Mouse (Mus musculus) thymus, postnatal 10 days (tissue): ENCODE data around the gene Gemin2.
"Not testable (repeated sequence)": the region's sequence is repeated elsewhere in the genome, so short reads cannot be mapped to it uniquely, and the experiment has no call there.

Experiments
- DNase-seq, 2 experiments: peaks; one replicate each; pipeline ENCODE4 v3.0.0; 2021; ENCODE audit warnings: low spot score in 2 of 2

The Gemin2 gene

DNA sequence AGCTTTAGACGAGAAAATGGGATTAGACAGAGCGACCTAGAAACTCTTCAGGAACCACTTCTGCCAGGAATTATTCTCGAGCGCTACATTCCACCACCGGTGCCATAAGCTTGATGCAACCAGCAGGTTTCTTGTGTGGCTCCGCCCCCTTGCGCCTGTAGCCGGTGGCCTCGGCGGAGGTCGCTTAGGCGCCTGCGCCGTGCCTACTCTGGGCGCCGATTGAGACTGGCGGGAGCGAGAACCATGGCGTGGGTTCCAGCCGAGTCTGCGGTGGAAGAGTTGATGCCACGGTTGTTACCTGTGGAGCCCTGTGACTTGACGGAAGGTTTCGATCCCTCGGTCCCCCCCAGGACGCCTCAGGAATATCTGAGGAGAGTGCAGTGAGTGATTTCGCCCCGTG lies at the start of gene Gemin2:
Gene Gemin2 (plus strand): TSS at position 160 of the 400 bp plus-strand sequence.
- DNase-seq = peak; percentile 89

DNA sequence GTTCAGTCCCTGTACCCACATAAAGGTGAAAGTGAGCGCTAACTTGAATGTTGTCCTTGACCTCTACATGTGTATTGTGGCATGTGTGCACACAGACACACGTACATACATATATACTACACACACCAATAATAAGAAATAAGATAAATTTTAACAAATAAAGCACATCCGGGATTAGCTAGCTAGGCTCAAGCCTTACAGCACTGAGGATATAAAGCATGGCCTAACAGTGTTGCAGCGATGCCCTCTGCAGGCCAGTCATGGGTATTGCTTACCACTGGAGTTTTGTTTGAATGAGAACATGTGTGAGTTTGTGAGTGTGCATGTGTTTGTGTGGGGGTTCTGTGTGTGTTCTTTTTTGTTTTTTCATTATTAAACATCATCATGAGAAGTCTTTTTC lies 48.6 kb upstream of the Gemin2 start:
- DNase-seq = peak in 1 of 2 experiments; percentile 11

GRCm38 (mm10) chr12:58976966-58977365 lies 36.2 kb upstream of the Gemin2 start:
- DNase-seq = no peak

GRCm38 (mm10) chr12:58981178-58981661 lies 32.0 kb upstream of the Gemin2 start:
- not testable (repeated sequence) for DNase-seq

- no peak for DNase-seq
These were observed 27.4 kb upstream of the Gemin2 start for GRCm38 (mm10) chr12:58985766-58986165.

DNA sequence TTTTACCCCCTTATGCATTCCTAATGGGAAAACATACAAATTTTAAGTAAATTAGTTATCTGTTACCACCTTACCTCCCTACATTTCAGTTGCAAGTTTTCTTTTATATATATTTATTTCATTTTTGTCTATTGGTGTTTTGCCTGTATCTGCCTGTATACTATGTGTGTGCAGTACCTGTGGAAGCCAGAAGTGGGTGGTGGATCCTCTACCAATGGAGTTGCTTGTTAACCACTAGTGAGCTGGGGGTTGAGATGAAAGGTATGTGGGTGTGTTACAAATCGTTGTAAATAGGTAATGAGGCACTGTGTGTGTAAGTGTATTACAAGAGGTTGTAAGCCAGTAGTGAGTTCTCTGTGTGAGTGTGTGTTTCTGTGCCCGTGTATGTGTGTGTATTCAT lies 2.7 kb upstream of the Gemin2 start:
- peak in 1 of 2 experiments; percentile 23 for DNase-seq

DNA sequence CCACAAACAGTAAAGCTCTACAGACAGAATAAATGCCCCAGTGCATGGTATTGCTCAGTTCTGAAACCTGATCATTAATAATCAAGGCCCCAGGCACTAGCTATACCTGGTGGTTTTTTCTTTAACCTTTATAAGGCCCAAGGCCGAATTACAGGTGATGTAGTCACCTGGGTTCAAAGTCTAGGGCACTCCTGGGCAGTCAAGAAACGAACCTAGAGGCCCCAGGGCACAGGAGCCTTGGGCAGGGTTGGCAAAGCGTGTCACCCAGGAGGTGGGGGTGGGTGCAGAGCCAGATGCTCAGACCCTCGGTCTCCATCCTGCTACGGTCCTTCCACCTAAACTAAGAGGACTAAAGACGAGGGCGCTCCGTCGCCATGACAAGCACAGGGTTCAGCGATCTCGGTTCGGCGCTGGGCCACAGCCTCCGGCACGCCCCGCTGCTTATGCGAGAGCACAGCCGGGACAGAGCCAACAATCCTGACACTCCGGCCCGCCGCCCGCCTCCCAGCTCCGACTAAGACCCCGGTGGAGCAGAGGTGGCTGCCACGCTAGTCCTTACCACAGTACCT lies 1.8 kb upstream of the Gemin2 start:
- no peak for DNase-seq

DNA sequence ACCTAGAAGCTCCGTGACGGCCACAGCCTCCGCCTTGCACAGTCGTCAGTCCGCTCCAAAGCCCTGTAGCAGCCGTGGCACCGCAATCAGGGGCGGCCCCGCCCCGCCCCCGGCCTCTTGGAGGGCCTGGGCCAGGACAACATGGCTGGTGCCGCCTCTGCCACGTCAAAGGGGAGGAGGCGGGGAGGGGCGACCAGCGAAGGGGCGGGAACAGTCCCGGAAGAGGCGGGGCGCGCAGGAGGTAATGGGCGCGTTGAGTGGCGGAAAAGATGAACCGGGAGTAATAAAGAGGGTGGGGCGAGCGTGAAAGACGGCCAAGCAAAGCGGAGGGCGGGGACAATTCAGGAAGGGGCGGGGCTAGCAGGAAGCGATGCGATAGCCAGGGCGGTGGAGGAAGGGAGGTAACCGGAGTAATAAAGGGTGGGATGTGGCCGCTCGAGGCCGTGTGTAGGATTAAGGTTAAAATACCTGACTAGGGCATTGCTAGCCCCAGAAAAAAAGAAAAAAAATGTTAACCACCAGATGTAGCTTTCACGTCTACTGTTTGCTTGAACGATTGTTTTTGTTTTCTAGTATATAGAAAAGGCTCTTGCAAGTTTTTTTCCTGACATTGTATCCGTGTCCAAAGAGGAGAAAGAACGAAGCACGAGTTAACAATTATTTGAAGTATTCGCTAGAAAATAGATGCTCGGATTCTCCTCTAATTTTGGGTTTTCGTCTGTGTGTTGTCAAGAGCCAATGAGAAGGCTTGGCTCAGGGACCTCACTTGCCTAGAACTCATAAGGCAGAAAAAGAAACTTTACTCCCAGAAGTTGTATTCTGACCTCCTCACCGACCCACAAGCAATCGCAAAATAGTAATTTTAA lies 1.1 kb upstream of the Gemin2 start, which contains the start of gene Sec23a:
Gene Sec23a (minus strand): TSS at position 174 of the 866 bp plus-strand sequence.
- DNase-seq = peak; percentile 98 to 99

- DNase-seq = peak in 1 of 2 experiments; percentile 11
These were observed 492 bp upstream of the Gemin2 start for GRCm38 (mm10) chr12:59012710-59013091.

DNA sequence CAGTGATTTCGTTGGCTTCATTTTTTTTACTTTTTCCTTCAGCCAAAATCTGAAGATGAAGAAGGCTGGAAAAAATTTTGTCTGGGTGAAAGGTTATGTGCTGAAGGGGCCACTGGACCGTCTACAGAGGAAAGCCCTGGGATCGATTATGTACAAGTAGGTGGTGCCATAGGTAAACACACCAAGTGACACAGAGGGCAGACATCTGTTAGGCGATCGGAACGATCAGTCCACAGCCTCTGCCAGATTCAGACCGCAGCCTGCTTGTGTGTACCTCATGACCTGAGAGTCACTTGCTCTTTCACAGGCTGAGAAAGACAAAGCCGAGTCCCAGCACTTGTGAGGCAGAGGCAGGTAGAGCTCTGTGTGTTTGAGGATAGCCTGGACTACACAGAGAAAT lies 4.8 kb downstream of the Gemin2 start:
- no peak for DNase-seq

- DNase-seq = no peak
These were observed 6.7 kb downstream of the Gemin2 start for GRCm38 (mm10) chr12:59019891-59020290.

GRCm38 (mm10) chr12:59021306-59021705 lies 8.1 kb downstream of the Gemin2 start:
- no peak for DNase-seq

- peak in 1 of 2 experiments; percentile 12 for DNase-seq
These were observed 18.9 kb downstream of the Gemin2 start for GRCm38 (mm10) chr12:59032101-59032500.

DNA sequence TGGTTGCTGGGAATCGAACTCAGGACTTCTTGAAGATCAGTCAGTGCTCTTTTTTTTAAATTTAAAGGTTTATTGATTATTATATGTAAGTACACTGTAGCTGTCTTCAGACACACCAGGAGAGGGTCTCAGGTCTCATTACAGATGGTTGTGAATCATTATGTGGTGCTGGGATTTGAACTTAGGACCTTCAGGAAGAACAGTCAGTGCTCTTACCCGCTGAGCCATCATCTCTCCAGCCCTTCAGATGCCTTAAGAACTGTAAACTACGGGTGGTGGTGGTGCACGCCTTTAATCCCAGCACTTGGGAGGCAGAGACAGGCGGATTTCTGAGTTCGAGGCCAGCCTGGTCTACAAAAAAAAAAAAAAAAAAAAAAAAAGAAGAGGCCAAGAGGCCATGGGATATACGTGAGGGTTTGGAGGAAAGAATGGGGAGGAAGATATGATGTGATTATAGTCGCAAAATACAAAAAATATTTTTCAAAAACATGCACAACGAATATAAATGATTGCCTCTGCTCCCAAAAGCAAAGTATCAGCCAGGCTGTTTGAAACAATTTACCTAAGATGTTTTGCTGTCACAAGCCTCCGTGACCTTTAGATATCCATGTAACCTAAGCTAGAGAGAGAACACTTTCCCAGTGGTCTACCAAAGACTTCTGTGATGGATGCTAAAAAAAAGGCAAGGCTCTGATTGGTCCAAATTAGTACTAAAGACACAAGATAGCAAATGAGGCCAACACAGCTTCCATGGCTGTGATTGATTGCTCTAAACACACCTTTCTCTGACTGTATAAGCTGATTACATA lies 26.2 kb downstream of the Gemin2 start:
- DNase-seq = no peak

GRCm38 (mm10) chr12:59039971-59040844 lies 27.0 kb downstream of the Gemin2 start:
- DNase-seq = no peak

- no peak for DNase-seq
These were observed 27.7 kb downstream of the Gemin2 start for GRCm38 (mm10) chr12:59040851-59041250.

DNA sequence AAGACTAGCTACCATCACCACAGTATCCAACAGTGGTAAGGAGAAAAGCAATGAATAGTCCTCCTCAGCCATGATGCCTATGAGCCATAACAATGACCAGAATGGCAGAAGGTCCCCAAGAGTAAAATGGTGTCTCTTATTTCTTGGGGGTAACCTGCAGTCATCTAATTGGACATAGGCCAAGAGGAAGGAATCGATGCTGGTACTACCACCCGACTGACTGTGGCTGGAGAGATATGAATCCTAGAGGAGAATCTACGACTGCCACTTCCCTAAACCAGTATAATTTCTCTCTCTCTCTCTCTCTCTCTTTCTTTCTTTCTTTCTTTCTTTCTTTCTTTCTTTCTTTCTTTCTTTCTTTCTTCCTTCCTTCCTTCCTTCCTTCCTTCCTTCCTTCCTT lies 39.3 kb downstream of the Gemin2 start:
- no peak for DNase-seq

GRCm38 (mm10) chr12:59053166-59053565 lies 40.0 kb downstream of the Gemin2 start:
- no peak for DNase-seq

- no peak for DNase-seq
These were observed 40.8 kb downstream of the Gemin2 start for GRCm38 (mm10) chr12:59053976-59054375.

DNA sequence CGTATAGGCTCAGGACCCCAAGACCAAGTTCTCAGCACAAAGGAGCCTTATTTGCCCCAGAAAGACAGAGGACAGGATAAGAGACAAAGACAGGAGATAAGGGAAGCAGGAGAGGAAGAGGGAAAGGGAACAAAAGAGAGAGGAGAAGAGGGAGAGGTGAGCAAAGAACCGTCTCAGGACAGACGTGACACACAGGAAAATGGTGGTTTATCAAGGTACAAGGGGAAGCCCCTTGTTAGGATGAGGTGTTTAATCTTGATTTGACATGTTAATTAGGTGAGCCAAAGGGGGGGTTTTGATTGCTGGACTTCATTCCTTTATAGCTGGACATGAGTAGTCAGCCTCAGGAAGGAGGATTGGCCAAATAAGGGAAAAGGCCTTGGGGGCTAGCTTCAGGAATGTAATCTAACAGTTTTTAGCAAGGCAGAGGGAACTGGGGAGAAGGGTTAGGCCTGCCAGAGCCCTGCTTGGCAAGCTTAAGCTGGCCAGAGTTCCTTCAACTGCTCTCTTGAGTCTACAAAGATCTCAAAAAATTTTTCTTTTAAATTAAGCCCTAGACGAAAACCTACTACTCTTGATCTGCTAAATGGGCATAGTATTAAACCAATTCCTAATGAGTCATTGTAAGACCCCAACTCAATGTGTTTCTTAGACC lies 42.1 kb downstream of the Gemin2 start:
- DNase-seq = no peak

GRCm38 (mm10) chr12:59056222-59056621 lies 43.0 kb downstream of the Gemin2 start:
- DNase-seq = no peak
